Mouse (Mus musculus): Measurements from ENCODE around the gene Unc5a. TPM values are rescaled to one million over a fixed set of nuclear protein-coding genes. Genes with fewer than 3 reads are reported as not detected.

Unc5a gene
- total and polyA plus RNA-seq, 3 experiments = 0.17 TPM; not detected in 2

DNA sequence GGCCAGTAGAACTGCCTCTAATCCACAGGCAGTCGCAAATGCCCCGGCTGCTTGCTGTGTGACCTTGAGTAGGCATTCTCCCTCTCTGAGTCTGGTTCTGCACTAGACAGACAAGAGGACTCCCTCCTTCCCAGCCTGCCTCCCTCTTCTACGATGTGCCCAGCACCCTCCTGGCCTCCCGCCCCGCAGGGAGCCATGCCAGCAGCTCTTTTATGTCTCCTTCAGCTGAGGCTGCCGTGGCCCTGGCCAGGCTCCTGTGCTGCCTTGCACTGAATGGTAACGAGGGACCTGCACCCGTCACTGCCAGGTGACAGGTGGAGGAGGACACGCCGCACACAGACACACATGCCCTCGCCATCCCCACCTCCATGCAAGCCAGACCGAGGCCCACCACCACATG, 31.7 kb downstream of the Unc5a start:
- Histone ChIP-seq H3K9ac (ENCODE audit: insufficient read depth, low read depth) (no peak overlapping the region), H3K36me3 (replicated peaks in 1 of 2; ENCODE audit: control insufficient read depth in 1 of 2, insufficient read depth in 1 of 2, low read length in 1 of 2) (no peaks in the 10 kb centered on the region), H3K27me3 (replicated peaks) (peaks cover 96% of the 10 kb centered on the region), H3K27ac (ENCODE audit: insufficient read depth, low read depth) (no peak overlapping the region), H3K79me2 (replicated peaks; ENCODE audit: control insufficient read depth, extremely low read depth, insufficient read depth, poor library complexity, severe bottlenecking) (no peaks in the 10 kb centered on the region), H3K4me2 (ENCODE audit: insufficient read depth, low read depth, poor library complexity, severe bottlenecking) (no peak overlapping the region), H3K4me3 (replicated peaks in 1 of 3; ENCODE audit: low read depth in 2 of 3, low read length in 2 of 3, poor library complexity in 1 of 3) (no peak overlapping the region), H3K9me3 (replicated peaks; ENCODE audit: low read length) (peaks cover 4% of the 10 kb centered on the region), H3K4me1 (ENCODE audit: control insufficient read depth in 1 of 2, insufficient read depth in 2 of 2) (no peaks in the 10 kb centered on the region)
- DNase-seq (ENCODE audit: extremely low read depth) = no peak
- no peak for TF ChIP-seq ELF1 (IDR thresholded peaks at IDR 0.05; ENCODE audit: low read depth, low read length)
- TF ChIP-seq CHD2 (IDR thresholded peaks at IDR 0.05; ENCODE audit: low read length) = no peak
- no peak for TF ChIP-seq GABPA (IDR thresholded peaks at IDR 0.05; ENCODE audit: insufficient replicate concordance, low read depth, low read length)
- no peak for TF ChIP-seq MYC (IDR thresholded peaks at IDR 0.05; ENCODE audit: low read depth, low read length)
- TF ChIP-seq IRF4 (IDR thresholded peaks at IDR 0.05; ENCODE audit: low read depth, low read length) = no peak
- TF ChIP-seq PAX5 (IDR thresholded peaks at IDR 0.05; ENCODE audit: low read length) = no peak
- TF ChIP-seq ZKSCAN1 (IDR thresholded peaks at IDR 0.05; ENCODE audit: borderline replicate concordance, low read depth, low read length) = no peak
- no peak for TF ChIP-seq NELFE (IDR thresholded peaks at IDR 0.05; ENCODE audit: low read depth, low read length)
- TF ChIP-seq RAD21 (IDR thresholded peaks at IDR 0.05; ENCODE audit: low read depth, low read length) = no peak
- TF ChIP-seq BHLHE40 (IDR thresholded peaks at IDR 0.05; ENCODE audit: low read depth, low read length) = no peak
- TF ChIP-seq UBTF (IDR thresholded peaks at IDR 0.05; ENCODE audit: low read depth, low read length) = no peak
- TF ChIP-seq CTCF (conservative IDR thresholded peaks at IDR 0.05 in 1 of 2, IDR thresholded peaks at IDR 0.05 in 1 of 2; ENCODE audit: low read depth in 2 of 2, low read length in 2 of 2) = no peak
- no peak for TF ChIP-seq ZNF384 (IDR thresholded peaks at IDR 0.05; ENCODE audit: low read depth, low read length)
- TF ChIP-seq MAZ (IDR thresholded peaks at IDR 0.05; ENCODE audit: low read depth, low read length) = no peak
- TF ChIP-seq MXI1 (IDR thresholded peaks at IDR 0.05; ENCODE audit: low read depth, low read length) = no peak
- dilution Hi-C loops (cut with MboI; ENCODE audit: extremely low pct_ligation_motif_present, extremely low pct_unique_long_range_greater_than_20kb, low sequenced_read_pairs) = no loop called here
- in situ Hi-C loops (cut with MboI; ENCODE audit: low pct_ligation_motif_present, low pct_unique_long_range_greater_than_20kb, low sequenced_read_pairs) = no loop called here

DNA sequence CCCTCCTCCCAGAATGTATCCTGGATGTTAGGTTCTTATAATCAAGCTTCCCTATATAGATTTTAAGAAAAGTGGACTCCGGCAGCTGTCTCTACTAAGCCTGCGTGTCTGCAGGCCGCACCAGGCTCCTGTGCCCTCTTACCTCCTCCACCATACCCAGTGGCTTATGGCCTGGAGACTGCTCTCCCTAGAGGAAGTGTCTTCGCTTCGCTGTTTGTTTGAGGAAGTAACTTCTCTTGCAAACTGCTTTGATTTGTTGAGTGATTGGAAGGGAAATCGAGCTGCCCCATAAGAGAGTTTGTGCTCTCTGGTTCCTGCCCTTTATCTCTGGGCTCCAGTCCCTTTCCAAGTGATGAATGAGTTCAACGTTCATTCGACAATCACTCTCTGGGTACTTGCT, 33.8 kb downstream of the Unc5a start:
- in situ Hi-C loops (cut with MboI; ENCODE audit: low pct_ligation_motif_present, low pct_unique_long_range_greater_than_20kb, low sequenced_read_pairs) = no loop called here
- no peaks in the 10 kb centered on the region for H3K4me1 ChIP-seq (ENCODE audit: control insufficient read depth in 1 of 2, insufficient read depth in 2 of 2)
- no peak overlapping the region for H3K27ac ChIP-seq (ENCODE audit: insufficient read depth, low read depth)
- H3K36me3 ChIP-seq (replicated peaks in 1 of 2; ENCODE audit: control insufficient read depth in 1 of 2, insufficient read depth in 1 of 2, low read length in 1 of 2) = no peaks in the 10 kb centered on the region
- no peak overlapping the region for H3K4me3 ChIP-seq (replicated peaks in 1 of 3; ENCODE audit: low read depth in 2 of 3, low read length in 2 of 3, poor library complexity in 1 of 3)
- dilution Hi-C loops (cut with MboI; ENCODE audit: extremely low pct_ligation_motif_present, extremely low pct_unique_long_range_greater_than_20kb, low sequenced_read_pairs) = no loop called here
- peaks cover 95% of the 10 kb centered on the region for H3K27me3 ChIP-seq (replicated peaks)
- H3K79me2 ChIP-seq (replicated peaks; ENCODE audit: control insufficient read depth, extremely low read depth, insufficient read depth, poor library complexity, severe bottlenecking) = no peaks in the 10 kb centered on the region
- TF ChIP-seq POLR2A (IDR thresholded peaks at IDR 0.05; ENCODE audit: low read depth, low read length) = no peak
- no peak for TF ChIP-seq ZKSCAN1 (IDR thresholded peaks at IDR 0.05; ENCODE audit: borderline replicate concordance, low read depth, low read length)
- no peak for TF ChIP-seq RCOR1 (conservative IDR thresholded peaks at IDR 0.05; ENCODE audit: low read depth, low read length)
- TF ChIP-seq TCF12 (IDR thresholded peaks at IDR 0.05; ENCODE audit: low read depth, low read length) = no peak
- no peak for TF ChIP-seq GABPA (IDR thresholded peaks at IDR 0.05; ENCODE audit: insufficient replicate concordance, low read depth, low read length)
- TF ChIP-seq IRF4 (IDR thresholded peaks at IDR 0.05; ENCODE audit: low read depth, low read length) = no peak
- TF ChIP-seq USF1 (IDR thresholded peaks at IDR 0.05; ENCODE audit: low read depth, low read length) = no peak
- TF ChIP-seq CHD2 (IDR thresholded peaks at IDR 0.05; ENCODE audit: low read length) = no peak
- no peak for TF ChIP-seq MEF2A (IDR thresholded peaks at IDR 0.05; ENCODE audit: borderline replicate concordance, low read depth, low read length)
- no peak for TF ChIP-seq TBP (conservative IDR thresholded peaks at IDR 0.05; ENCODE audit: low read depth, low read length)
- no peak for TF ChIP-seq ZNF384 (IDR thresholded peaks at IDR 0.05; ENCODE audit: low read depth, low read length)
- TF ChIP-seq SIN3A (IDR thresholded peaks at IDR 0.05; ENCODE audit: low read length) = no peak
- no peak for TF ChIP-seq SMC3 (IDR thresholded peaks at IDR 0.05; ENCODE audit: low read depth, low read length)
- no peak for TF ChIP-seq ELF1 (IDR thresholded peaks at IDR 0.05; ENCODE audit: low read depth, low read length)
- no peak for TF ChIP-seq MXI1 (IDR thresholded peaks at IDR 0.05; ENCODE audit: low read depth, low read length)
- TF ChIP-seq MAX (IDR thresholded peaks at IDR 0.05; ENCODE audit: low read length) = no peak
- TF ChIP-seq RAD21 (IDR thresholded peaks at IDR 0.05; ENCODE audit: low read depth, low read length) = no peak
- no peak for TF ChIP-seq KAT2A (IDR thresholded peaks at IDR 0.05; ENCODE audit: insufficient replicate concordance, low read length)
- TF ChIP-seq ZC3H11A (IDR thresholded peaks at IDR 0.05; ENCODE audit: low read depth, low read length) = no peak
- no peak for TF ChIP-seq MAFK (IDR thresholded peaks at IDR 0.05; ENCODE audit: insufficient replicate concordance, low read length)
- no peak for DNase-seq (ENCODE audit: extremely low read depth)
- H3K9ac ChIP-seq (ENCODE audit: insufficient read depth, low read depth) = no peak overlapping the region
- H3K4me2 ChIP-seq (ENCODE audit: insufficient read depth, low read depth, poor library complexity, severe bottlenecking) = no peak overlapping the region
- H3K9me3 ChIP-seq (replicated peaks; ENCODE audit: low read length) = peaks cover 4% of the 10 kb centered on the region

All from CH12.LX (cell line).